Mouse (Mus musculus): ENCODE measurements around the gene Golm1.
"Not testable (repeated sequence)": the region's sequence is repeated elsewhere in the genome, so short reads cannot be mapped to it uniquely, and the experiment has no call there.

- TF ChIP-seq POLR2A (IDR thresholded peaks at IDR 0.05; ENCODE audit: insufficient read depth, low read length); CTCF (IDR thresholded peaks at IDR 0.05; ENCODE audit: low read depth, low read length); EP300 (IDR thresholded peaks at IDR 0.05; ENCODE audit: insufficient read depth, low read depth, low read length): not testable (repeated sequence)
Measured at GRCm38 (mm10) chr13:59592058-59592457, 83.6 kb downstream of the Golm1 start.

All from ES-Bruce4 (cell line).